9 mouse cellular contexts compared by ENCODE assay signal in genomic region chr15:100838607-100839207, GRCm38 (mm10). TPM values are rescaled to one million over a fixed set of nuclear protein-coding genes. Genes with fewer than 3 reads are reported as not detected.
DNase-seq lines count a peak whose midpoint lies in the region; ATAC-seq and TF ChIP-seq lines count a peak whose summit lies in the region.
"Had no signal": no experiment of that assay in that cellular context is flagged by ENCODE, and none has a peak within 500 bp of the region (broad histone marks: within the 10 kb centered on the region; RNA-seq: fewer than 3 reads in every experiment).

No protein-coding gene starts in this region.

- 36% methylated on average over 12 of the region's 12 CpGs for WGBS in bone marrow, adult 2 months
- WGBS in neural tube, embryonic 11.5 days, result 41% methylated on average over 12 of the region's 12 CpGs

- no peak overlapping the region for H3K4me3 ChIP-seq in bone marrow, adult 2 months (replicated peaks; ENCODE audit: control insufficient read depth, low read depth, low read length)
- no peak overlapping the region for H3K4me3 ChIP-seq in embryonic fibroblast, embryonic 13.5 days (ENCODE audit: insufficient read depth, low read length)
- H3K4me3 ChIP-seq in neural tube, embryonic 11.5 days (ENCODE audit: low read depth, low read length), result no peak overlapping the region
- H3K4me3 ChIP-seq: erythroblast, embryonic 14.5 days had no signal

- peak; percentile 27; the same call in 1 of the 2 replicates for TF ChIP-seq CTCF in bone marrow, adult 2 months (IDR thresholded peaks at IDR 0.05; ENCODE audit: control insufficient read depth, insufficient read depth, low read length)
- TF ChIP-seq CTCF in embryonic fibroblast, embryonic 13.5 days (IDR thresholded peaks at IDR 0.05; ENCODE audit: borderline replicate concordance, insufficient read depth, low read length), result peak; percentile 7; the same call in 1 of the 2 replicates

- no peak overlapping the region for H3K27ac ChIP-seq in bone marrow, adult 2 months (ENCODE audit: control insufficient read depth, insufficient read depth, low read depth, low read length, poor library complexity)
- no peak overlapping the region for H3K27ac ChIP-seq in embryonic fibroblast, embryonic 13.5 days (ENCODE audit: insufficient read depth, low read length)
- no peak overlapping the region for H3K27ac ChIP-seq in neural tube, embryonic 11.5 days (ENCODE audit: low read depth, low read length)

- no peaks in the 10 kb centered on the region for H3K4me1 ChIP-seq in bone marrow, adult 2 months (ENCODE audit: control insufficient read depth, insufficient read depth, low read length)
- H3K4me1 ChIP-seq in embryonic fibroblast, embryonic 13.5 days (ENCODE audit: control insufficient read depth, insufficient read depth, low read length), result no peaks in the 10 kb centered on the region
- no peaks in the 10 kb centered on the region for H3K4me1 ChIP-seq in neural tube, embryonic 11.5 days (ENCODE audit: control insufficient read depth, insufficient read depth, low read length)

- H3K4me2 ChIP-seq in neural tube, embryonic 11.5 days (ENCODE audit: low read depth), result no peak overlapping the region

- ATAC-seq in neural tube, embryonic 11.5 days (ENCODE audit: insufficient read depth, low FRiP score, low TSS enrichment), result no peak

- H3K9ac ChIP-seq in neural tube, embryonic 11.5 days (ENCODE audit: low read length), result no peak overlapping the region

- DNase-seq in right cerebral cortex, adult 18-20 months, result peak; percentile 63
- no peak for DNase-seq in right cerebral cortex, postnatal 36 days (ENCODE audit: low spot score in 2 of 2)
- peak; percentile 26 for DNase-seq in hindlimb bud, embryonic 11.5 days (ENCODE audit: extremely low spot score, low read depth, low spot score)
- DNase-seq in left cerebral cortex, postnatal 4 days, result peak; percentile 85
- DNase-seq in neural tube, embryonic 11.5 days (ENCODE audit: low spot score), result peak; percentile 60
- DNase-seq in thymus, postnatal 4 days, result peak; percentile 67

- H3K9me3 ChIP-seq in neural tube, embryonic 11.5 days (ENCODE audit: control insufficient read depth, low read length), result no peaks in the 10 kb centered on the region

- no peaks in the 10 kb centered on the region for H3K36me3 ChIP-seq in neural tube, embryonic 11.5 days (ENCODE audit: control insufficient read depth, insufficient read depth, low read length)

- TF ChIP-seq POLR2A in bone marrow, adult 2 months (IDR thresholded peaks at IDR 0.05; ENCODE audit: borderline replicate concordance, control insufficient read depth, low read depth, low read length), result no peak
- no peak for TF ChIP-seq POLR2A in embryonic fibroblast, embryonic 13.5 days (IDR thresholded peaks at IDR 0.05; ENCODE audit: low read depth, low read length)

- H3K27me3 ChIP-seq in neural tube, embryonic 11.5 days (ENCODE audit: control insufficient read depth, insufficient read depth, low read length), result no peaks in the 10 kb centered on the region

- intact Hi-C loops in left cerebral cortex, postnatal 4 days (cut with DNase I), result no loop called here

RNA-seq across cellular contexts. Expression of gene Scn8a, which starts 31.0 kb away (rescaled TPM):
- polyA plus RNA-seq in bone marrow, adult 2 months (2011; ENCODE audit: insufficient read depth, insufficient read length, low replicate concordance, missing spikeins), result not detected in 2 replicates
- polyA plus RNA-seq in embryonic fibroblast, embryonic 13.5 days (2011; ENCODE audit: insufficient read length, low read depth, missing spikeins), result 0.09 TPM in 1 of 2 replicates, not detected in the other
- 100 to 1,000 TPM; 106 to 113 TPM for total RNA-seq in left cerebral cortex, postnatal 4 days (2021)
- polyA plus RNA-seq in neural tube, embryonic 11.5 days (2014; fragmentation: Nextera tagmentation; extraction: Ambion mirVana), result 9.7 and 12.7 TPM in 2 replicates
- polyA plus RNA-seq: erythroblast, embryonic 14.5 days had no signal

Comparison
In these comparisons a context has a peak if more than half of its experiments do, and no peak if none do; other contexts are left out.
1. DNase-seq: peak in right cerebral cortex, adult 18-20 months (single experiment), hindlimb bud, embryonic 11.5 days (single experiment), left cerebral cortex, postnatal 4 days (single experiment), neural tube, embryonic 11.5 days (single experiment) and thymus, postnatal 4 days (single experiment); none in right cerebral cortex, postnatal 36 days (0 of 2).